Mouse (Mus musculus) CH12.LX (cell line): ENCODE data around the gene Six3.

ENCODE experiments used
- BHLHE40 ChIP-seq: IDR thresholded peaks from 2 replicates; pipeline ENCODE4 v1.6.1; 2011; ENCODE audit warnings: mild to moderate bottlenecking, low read depth, low read length, improper control_type of control experiment
- CTCF ChIP-seq, 2 experiments: IDR thresholded peaks in 1 of 2; conservative IDR thresholded peaks in 1 of 2; 2 replicates each; pipeline ENCODE4 v1.5.1; 2011 to 2012; ENCODE audit warnings: low read depth in 2 of 2, low read length in 2 of 2, improper control_type of control experiment in 1 of 2, inconsistent platforms in 1 of 2, mild to moderate bottlenecking in 1 of 2, moderate library complexity in 1 of 2
- EP300 ChIP-seq: IDR thresholded peaks from 2 replicates; pipeline ENCODE4 v1.6.1; 2011; ENCODE audit warnings: low read length, improper control_type of control experiment
- POLR2A ChIP-seq: IDR thresholded peaks from 2 replicates; pipeline ENCODE4 v1.6.1; 2011; ENCODE audit warnings: low read depth, mild to moderate bottlenecking, improper control_type of control experiment, low read length
- SMC3 ChIP-seq: IDR thresholded peaks from 2 replicates; pipeline ENCODE4 v1.6.1; 2011; ENCODE audit warnings: low read depth, low read length, improper control_type of control experiment

DNA sequence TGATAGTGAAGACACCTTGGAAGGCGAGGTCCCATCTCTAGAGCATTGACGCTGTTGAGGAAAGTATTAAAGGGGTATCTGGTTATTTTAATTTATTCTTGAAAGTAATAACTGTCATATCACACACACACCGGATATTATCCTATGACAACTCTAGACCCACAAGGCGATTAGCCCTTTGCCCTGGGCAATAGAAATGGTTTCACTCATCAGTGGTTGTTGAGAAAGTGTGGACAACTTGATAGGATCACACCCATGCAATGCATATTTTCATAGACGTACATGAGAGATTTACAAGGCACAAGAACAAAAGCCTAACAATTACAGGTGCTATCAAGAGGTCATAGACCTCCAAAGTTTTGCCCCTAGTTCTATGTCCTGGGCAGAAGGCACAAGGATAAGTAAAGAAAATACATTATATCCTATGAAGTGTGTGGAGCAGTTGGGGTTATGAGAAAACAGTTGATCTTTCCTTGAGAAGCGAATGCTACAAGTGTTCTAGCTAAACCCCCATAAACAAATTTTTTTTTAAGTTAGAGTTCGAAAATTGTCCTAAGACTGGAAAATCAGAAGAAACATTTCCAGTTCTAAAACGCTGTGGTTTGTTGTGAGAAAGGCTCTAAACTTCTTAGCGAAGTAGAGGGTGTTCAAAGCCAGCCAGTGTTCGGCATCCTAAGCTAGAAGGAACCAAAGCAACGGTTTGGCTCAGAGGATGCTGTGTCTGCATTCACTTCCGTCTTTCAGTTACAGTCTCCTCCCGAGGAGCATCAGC is 3.6 kb upstream of the Six3 start:
- no peak for TF ChIP-seq CTCF (conservative IDR thresholded peaks at IDR 0.05 in 1 of 2, IDR thresholded peaks at IDR 0.05 in 1 of 2; ENCODE audit: low read depth in 2 of 2, low read length in 2 of 2)
- TF ChIP-seq BHLHE40, result no peak
- no peak for TF ChIP-seq POLR2A
- TF ChIP-seq SMC3, result no peak
- no peak for TF ChIP-seq EP300
